Mouse (Mus musculus) A20 (cell line): ENCODE measurements at regions not wholly inside any gene's neighbourhood (a gene's known extent, or its start where the extent isn't known, plus 50 kb on each side); places are given as distances from the start of the nearest gene placed in this dataset.
A peak's percentile ranks its signal among the peaks of the same experiment; 100 is the strongest.

Experiments used
- DNase-seq: peaks from one replicate; pipeline ENCODE4 v3.0.0-alpha.2; 2011; ENCODE audit warnings: low read depth, low spot score

DNA sequence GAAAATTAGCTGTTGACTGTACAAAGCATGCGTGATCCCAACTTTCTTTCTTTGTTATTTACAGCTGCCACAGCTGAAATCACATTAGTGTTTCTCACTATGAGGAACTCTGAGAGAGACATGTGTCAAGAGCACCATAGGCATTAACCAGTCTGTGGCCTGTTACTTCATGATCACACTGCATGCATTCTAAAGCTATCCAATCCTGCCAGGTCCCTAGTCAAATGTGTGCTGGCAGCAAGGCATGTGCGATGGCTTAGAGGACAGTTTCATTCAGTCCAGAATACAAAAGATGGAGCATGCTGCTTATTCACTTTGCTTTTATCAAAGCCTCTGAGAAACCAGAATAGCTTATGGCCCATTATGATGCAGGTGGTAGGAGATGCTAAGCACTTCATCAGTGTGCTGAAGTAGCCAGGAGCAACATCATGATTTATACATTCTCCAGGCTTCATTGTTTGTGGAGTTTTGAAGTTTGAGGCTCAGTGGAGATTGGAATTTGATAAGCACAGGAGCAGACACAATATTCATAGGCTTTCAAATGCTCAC, 882.9 kb upstream of the Lrrn3 start:
- no peak for DNase-seq

DNA sequence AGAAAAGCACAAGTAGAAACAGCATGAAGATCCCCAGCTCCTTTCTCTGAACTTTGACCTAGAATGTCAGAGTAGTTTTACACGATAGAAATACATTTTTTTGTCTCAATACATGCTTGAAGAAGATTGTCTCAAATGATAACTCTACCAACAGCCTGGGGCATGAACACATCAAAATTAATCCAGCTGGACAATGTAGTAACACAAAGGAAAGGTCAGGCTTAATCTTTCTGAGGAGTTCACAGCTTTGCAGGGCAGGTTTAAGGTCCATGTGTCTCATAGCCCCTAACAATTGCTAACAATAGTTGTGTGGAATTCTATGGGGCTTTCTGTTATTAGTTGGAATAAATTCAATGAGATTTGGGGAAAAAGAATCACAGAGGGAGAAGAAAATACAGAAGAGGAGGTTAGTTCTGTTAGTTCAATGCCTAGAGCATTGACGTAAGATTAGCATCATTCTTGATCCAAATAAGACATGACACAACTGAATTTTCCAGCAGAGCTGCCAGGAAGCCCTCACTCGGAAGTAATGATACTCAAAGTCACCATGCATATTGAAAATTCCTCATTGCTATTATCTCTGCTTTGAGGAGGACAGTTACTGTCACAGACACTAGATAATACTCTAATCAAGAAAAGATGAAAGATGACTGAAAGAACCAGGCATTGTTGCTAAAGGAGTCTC, 852.9 kb upstream of the Lrrn3 start:
- no peak for DNase-seq

DNA sequence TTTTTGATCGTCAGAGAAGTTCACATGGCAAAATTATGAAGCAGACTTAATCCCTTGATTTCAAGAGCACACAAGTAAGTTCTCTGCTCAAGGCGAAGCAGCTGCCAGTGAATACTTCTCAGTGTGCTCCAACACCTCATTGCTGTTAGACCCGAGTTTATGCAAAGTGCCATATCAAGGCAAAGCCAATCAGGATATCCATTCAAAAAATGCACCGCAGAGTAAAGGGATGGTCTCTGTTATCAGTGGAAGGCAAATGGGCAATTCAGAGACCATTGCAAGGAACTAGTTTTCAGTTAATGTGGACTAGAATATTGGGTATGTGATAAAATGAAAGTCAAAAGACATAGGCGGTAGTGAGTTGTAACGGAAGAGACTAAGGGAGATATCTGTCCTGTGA, 820.2 kb upstream of the Lrrn3 start:
- DNase-seq, result no peak

DNA sequence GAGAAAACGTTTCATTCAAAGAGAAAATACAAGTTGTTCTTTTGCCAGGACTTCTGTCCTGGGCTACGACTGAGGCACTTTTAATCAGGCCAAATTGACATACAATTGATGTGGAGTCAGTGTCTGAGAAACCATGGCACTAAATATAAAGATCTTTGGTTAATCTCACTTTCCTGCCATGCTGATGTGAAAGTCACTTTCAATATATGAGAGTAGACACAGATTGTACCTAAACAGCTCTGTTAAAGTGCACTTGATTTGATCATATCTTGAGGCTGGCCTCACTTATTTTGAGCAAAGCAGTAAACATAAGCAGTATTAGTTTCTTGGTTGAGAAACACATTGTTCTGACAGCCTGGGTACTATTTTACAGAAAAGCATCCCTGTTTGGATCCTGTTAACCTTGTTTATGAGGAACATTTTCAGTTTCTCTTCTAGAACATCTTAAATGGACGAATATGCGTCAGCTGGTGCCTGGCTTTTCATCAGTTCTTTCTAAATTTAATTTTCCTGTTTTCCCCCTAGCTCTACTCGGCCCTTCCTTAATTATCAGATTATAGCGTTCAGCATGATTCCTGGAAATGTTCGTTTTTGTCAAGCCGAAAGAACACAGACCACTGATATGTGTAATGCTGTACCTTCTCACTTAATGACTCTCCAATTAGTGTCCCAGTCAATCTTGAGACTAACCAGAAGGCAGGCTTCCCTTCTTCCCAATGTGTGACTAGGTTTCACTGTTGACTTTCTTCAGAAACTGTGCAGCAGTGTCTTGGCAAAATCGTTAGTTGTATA, 791.2 kb upstream of the Lrrn3 start:
- no peak for DNase-seq

DNA sequence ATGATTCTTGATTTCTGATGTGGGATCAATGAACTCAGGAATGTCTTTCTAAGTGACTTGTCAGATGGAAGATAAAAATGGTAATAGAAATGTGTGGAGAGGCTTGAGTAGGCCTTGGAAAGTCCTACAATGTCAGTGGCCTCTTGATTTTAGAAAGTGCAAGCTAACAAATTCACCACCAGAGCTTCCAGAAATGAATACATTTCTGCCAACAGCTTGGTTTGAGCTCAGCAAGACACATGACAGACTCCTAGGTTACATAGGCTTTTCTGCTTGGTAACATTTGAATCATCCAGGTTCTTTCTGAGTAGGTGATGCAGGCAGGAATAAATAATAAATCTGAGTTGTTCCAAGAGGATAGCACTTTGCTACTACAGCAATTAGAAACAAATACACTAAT, 764.2 kb upstream of the Lrrn3 start:
- DNase-seq, result no peak

DNA sequence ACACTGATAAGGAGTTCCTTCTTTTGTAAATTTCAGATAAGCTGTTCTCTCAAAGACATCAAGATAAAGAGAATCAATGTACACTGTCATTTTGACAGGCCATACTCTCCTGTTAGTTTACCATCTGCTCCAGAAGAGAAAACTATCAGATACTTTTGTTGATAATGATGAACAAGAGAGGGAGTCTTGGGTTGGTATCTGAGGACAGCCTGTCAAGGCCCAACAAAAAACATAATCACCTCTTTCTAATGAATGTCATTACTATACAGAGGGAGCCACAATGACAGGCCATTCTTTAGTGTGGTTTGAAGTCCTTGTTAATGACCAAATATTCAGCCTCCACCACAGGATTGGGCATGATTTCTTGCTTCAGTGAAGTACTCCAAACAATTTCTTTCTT, 743.0 kb upstream of the Lrrn3 start:
- DNase-seq, result no peak

DNA sequence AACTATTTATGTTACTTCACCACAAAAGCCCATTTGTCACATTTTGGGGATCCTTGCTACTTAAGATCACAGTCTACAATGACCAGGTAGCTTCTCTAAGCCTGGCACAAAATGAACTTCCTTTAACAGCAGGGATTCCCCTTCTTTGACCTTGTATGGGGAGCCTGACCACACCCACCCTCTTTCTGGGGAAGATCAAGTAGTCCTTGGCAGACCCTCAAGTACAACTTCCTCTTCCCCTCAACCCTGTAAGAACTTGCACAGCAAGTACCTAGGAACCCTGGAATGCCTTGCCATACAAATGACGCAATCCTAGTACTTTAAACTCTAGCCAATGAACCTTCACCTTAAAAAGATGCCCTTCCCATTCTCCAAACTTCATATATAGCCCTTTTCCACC, 695.4 kb upstream of the Lrrn3 start:
- peak; percentile 22 for DNase-seq

DNA sequence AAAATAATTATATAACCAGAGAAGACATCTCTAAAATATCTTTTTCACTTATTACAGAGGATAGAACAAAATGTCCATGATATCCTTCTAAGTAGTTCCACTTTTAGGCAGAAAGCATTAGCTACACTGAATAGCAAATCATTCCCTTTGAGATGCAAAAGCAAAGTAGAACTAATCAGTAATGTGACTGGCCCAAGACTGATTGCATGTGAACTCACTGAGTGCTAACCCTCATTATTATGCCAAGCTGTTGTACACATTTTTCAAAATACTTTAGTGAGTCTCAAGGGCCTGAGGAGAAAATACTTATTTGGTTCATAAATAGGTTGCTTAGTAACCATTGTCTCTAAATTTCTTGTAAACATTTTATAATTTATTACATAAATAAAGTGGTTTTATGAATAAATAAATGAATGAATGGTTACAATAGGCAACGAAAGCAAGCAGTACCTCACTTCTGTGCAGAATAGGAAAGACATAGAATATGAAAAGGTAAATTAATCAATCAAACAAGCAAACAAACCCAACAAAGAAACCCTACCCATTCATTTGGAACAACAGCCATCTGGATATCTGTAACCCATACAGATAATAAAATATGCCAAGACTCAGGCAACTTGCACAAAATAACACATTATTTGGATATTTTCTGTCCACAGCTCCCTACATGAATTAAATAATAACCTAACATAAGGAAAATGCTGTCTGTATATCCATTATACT, 693.9 kb upstream of the Lrrn3 start:
- no peak for DNase-seq

DNA sequence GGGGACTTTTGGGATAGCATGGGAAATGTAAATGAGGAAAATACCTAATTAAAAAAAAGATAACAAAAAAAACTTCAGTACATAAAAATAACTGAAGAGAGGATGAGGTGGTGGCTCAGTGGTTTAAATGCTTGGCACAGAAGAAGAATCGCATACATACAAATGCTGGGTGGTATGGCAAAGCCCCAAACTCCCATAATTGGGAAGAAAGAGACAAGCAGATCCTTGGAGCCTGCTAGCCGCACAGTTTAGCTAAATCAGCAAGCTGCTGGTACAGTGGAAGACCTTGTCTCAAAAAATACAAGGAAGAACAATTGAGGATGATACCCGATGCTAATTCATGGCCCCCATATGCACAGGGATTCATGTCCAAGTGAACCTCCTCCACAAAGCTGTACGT, 661.7 kb upstream of the Lrrn3 start:
- no peak for DNase-seq

DNA sequence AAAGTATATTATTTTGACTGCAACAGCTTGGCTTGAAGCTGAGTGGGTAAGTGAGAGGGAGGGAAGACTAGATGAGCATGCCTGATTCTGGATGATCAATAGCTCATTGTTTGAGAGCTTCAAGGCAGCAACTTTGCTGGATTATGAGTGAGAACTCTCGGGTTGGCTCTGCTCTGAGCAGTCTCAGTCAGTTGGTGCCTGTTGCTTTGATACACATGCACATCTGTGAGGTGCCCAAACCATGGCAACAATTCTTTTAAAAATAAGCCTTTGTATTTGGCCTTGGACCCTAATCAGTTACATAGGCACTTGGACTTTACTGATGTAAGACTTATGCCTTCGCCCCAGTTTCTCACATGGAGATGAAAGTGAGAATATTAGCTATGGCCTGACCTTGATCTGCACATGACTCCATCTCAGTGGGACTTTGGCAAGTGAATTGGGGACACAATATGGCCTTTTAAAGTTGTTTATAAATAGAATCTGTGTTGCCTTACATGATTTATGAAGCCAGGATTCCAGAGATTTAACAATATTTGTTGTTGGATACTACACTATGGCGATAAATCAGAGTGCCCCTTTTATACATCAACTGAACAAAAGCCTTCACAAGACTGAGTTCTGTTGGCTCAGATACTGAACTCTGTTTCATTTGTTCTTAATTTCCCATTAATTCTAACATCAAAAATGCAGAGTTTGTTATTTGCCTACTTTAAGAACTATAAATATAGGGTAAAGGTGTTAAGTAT, 652.6 kb upstream of the Lrrn3 start:
- DNase-seq, result no peak

DNA sequence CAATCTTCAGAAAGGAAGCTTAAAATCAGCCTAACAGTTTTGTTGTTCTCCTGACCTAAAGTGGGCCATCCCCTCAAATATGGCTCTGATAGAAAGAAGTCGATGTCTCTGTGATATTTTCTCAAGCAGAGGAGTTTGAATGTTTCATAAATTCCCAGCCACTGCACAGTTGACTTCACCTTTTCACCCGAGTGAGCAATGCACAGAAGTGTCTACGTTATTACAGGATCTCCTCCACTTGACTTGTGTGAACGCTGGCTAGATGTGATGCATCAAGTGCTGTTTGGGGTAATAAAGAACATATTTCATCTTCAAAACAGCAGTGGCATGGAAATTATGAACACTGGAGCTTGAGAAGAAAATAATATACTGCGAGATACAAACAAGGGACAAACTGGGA, 651.9 kb upstream of the Lrrn3 start:
- no peak for DNase-seq

DNA sequence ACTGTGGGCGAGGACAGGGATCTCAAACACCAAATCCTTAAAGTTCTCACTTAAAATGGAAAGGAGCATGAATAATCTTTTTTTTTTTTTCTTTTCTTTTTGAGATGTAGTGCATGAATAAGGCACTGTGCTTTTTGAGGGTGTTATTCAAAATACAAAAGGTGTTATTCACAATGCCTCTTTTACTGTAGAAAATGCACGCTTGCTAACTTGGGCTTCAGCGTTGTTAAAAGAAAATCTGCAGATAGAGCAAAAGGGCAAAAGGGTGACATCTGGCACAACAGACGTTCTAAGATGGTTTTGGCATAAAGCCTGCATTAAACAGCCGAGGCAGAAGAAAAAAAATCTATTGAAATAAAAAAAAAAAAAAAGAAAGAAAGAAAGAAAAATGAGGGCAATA, 651.5 kb upstream of the Lrrn3 start:
- no peak for DNase-seq

DNA sequence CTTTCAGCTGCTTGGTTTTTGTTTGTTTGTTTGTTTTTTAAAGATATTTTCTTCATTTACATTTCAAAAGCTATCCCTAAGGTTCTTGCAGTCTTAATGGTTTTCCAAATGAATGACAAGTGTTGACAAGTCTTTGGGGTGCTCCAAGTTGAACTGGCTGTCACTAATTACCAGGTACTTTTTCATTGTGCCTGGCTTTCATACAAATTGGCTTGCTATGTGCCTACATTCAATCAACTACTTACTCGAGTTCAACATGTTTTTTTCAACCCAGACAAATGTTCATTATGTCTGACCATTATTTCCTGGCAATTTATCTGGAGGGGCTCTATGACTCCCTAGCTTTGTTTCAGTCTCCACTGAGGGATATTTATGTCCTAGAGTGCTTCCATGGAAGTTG, 614.0 kb upstream of the Lrrn3 start:
- DNase-seq, result no peak

DNA sequence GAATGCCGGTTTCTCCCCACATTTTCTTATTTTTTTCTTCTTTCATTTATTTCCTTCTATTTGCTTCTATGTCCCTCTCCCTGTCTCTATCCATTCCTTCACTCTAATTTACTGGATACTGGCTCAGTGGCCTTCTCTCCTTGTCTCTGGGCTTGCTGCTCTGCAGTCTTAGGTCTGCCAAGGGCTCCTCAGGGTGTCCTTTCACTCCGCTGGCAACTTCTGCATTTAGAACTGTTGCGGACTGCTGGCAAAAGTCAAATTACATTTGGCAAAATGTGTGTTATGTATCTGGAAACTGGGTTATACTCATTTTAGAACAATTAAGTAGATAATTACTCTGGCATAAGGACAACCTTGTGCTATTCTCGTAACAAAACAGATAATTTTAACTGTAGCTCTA, 584.2 kb upstream of the Lrrn3 start:
- no peak for DNase-seq

DNA sequence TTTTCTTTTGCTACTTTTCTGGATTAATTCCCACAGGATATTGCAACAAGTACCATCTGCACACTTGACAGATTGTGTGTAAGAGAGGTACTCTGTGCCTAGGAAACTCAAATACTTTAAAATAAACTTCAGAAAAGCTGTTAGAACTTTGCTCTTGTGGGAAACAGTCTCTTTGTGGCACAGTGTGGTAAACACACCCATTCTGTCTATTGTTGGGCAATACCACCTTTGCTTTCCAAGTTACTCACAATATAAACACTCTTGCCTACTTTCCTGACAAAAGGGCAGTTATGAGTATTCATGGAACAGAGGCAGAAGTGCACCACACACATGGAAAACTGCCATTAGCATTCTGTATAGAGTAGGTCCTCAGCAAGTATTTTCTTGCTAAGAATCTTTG, 577.5 kb upstream of the Lrrn3 start:
- no peak for DNase-seq

DNA sequence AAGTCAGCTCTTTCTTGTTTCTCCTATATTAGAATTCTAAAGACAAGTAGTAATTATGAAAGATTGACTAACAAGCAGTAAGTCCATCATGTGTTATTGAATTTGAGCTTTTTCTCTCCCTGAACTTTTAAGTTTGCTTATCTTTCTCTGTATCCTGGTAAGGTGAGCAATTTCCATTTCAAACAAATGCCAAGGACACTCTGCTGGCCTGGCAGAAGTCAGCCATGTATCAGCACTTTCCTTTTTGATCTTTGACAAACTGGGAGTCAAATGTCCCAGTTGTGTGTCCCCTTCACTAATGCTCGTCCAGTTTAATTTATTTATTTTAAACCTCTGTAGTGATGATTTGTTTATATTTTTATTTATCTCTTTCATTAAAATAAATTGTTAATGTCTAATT, 562.8 kb upstream of the Lrrn3 start:
- no peak for DNase-seq

DNA sequence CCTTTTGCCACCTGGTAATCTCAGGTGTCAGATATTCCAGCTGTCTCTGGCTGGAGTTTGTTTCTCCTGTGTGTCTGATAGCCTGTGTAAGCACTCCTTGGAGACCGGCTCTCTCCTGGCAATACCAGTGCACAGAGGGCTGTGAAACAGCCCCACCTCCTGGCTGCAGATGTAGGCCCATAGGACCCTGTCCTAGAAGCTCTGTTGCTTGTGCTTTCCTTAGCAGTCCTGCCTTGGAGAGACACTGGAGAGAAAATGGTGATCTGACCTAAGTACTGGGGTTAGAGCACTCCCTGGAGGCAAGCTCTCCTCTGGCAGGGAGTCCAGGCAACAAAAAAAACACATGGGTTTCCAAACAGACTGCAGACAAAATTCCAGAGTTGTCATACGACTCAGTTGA, 541.6 kb upstream of the Lrrn3 start:
- DNase-seq, result no peak

DNA sequence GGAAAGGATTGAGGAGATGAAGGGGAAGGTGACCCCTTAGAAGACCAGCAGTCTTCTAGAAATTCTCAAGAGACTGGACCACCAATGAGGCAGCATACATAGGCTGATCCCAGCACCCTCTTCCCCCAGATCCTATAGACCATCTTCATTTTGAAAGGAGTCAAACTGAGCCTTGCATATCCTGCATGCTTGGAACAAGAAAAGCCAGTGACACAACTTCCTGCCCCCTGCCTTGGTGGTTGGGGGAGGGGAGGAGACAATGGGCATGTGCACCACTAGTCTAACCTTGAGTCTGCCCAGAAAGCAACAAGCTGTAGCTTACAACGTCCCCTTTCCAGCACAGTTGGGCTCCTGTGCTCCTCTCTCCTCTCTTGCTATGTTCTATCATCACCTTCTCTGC, 531.3 kb upstream of the Lrrn3 start:
- DNase-seq, result no peak

DNA sequence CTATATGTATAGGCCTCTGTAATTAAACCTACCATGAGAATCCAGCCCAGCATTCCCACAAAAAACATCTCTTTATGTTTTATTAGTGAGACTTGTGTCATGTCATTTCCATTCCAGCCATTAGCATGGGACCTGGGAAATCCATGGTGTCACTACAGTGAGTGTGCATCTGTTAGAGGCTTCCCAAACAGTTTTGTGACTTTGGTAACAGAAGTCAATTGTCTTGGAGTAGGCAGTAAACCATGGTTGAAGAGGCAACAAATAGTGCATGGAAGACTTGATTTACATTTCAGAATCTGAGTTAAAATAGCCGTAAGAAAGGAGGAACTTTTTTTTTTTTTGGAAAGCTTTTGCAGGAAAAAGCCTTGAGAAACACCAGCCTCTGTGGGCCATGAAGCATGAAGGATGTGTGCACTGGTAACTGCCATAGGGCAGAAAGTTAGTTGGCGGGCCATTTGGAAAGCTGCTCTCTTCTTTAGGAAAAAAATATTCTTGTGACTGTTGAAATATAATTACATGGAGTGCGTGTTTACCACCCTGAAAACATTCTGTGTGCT, 522.7 kb upstream of the Lrrn3 start:
- no peak for DNase-seq

DNA sequence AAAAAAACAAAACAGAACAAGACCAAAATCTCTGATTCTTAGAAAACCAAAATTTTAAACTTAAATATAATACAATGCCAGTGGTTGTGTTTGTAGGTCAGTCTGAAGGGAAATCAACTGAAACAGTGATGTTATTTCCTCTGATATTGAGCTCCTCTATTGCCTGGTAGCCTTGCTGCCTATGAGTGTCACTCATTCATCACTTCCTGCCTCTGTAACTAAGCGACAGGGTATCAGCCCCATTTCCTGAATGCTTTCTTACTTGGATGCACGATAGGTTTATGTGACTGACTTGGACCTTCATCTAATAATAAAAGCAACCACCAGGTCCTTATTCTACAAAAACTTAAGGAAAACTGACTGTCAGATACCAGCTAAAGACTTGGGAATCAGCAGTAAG, 520.7 kb upstream of the Lrrn3 start:
- DNase-seq, result no peak
